Mouse (Mus musculus) kidney, adult 2 months (tissue): ENCODE results near the gene Lcn5. TPM values are rescaled to one million over a fixed set of nuclear protein-coding genes. Genes with fewer than 3 reads are reported as not detected.
"Not testable (repeated sequence)": the region's sequence is repeated elsewhere in the genome, so short reads cannot be mapped to it uniquely, and the experiment has no call there.

Experiments
- DNase-seq: peaks from one replicate; pipeline ENCODE4 v3.0.0; 2021
- H3K27ac ChIP-seq: fragments of 200-500 bp; 2 replicates; pipeline ENCODE4 v1.5.1; 2012; ENCODE audit warnings: low read depth, low read length, control low read depth, inconsistent platforms; ENCODE audit not compliant: insufficient read depth
- H3K27me3 ChIP-seq: fragments of 200-500 bp; replicated peaks from 2 replicates; pipeline ENCODE4 v1.6.1; 2012; ENCODE audit warnings: mild to moderate bottlenecking, moderate library complexity, low read length, inconsistent platforms; ENCODE audit not compliant: control insufficient read depth, insufficient read depth
- H3K36me3 ChIP-seq: fragments of 200-500 bp; 2 replicates; pipeline ENCODE4 v1.6.1; 2012; ENCODE audit warnings: mild to moderate bottlenecking, moderate library complexity, low read length, inconsistent platforms; ENCODE audit not compliant: control insufficient read depth, insufficient read depth
- H3K4me1 ChIP-seq: fragments of 200-500 bp; 2 replicates; pipeline ENCODE4 v1.6.1; 2011; ENCODE audit warnings: low read length; ENCODE audit not compliant: control insufficient read depth, insufficient read depth
- H3K4me3 ChIP-seq: fragments of 200-500 bp; 2 replicates; pipeline ENCODE4 v1.5.1; 2011; ENCODE audit warnings: mild to moderate bottlenecking, low read depth, low read length, control low read depth; ENCODE audit not compliant: insufficient read depth
- CTCF ChIP-seq: fragments of 200-500 bp; conservative IDR thresholded peaks from 2 replicates; pipeline ENCODE4 v1.5.1; 2011; ENCODE audit warnings: low read depth, mild to moderate bottlenecking, control low read depth, low read length, moderate library complexity, mixed read lengths; ENCODE audit not compliant: insufficient read depth, insufficient read length
- POLR2A ChIP-seq: fragments of 200-500 bp; IDR thresholded peaks from one replicate; pipeline ENCODE4 v1.6.1; 2011; ENCODE audit warnings: low read depth, low read length, control low read depth
- WGBS: fragments of 180-500 bp; shearing (Covaris S2); methylation state at CpG from one replicate; pipeline ENCODE4 v1.1.7; 2018; 5-methylcytosine and 5-hydroxymethylcytosine counted together
- polyA plus RNA-seq: library from polyadenylated mRNA; depleted of rRNA; stranded (reverse); fragments of >200 nt; gene quantifications from 2 replicates; pipeline ENCODE4 v1.2.3, GENCODE M21; 2012

Lcn5 gene
- polyA plus RNA-seq, 1 experiment, result not detected

DNA sequence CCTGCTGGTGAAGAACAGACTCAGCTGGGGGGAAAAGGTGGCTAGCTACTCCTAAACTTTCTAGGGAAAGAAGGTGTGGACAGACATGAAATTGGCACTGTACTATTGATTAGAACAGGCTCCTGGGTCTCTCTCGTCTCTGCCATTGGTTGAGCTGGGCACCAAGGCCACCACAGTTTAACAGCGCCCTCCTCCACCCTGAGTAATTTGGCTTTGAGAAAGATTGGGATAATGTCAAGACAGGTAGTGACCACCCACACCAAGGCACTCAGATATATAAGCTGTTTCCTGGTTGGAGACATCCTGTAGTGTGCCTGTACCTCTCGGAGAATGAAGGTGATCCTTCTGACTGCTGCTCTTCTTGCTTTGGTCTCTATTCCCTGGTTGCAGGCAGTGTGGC lies 18.7 kb downstream of the Lcn5 start, which contains the start of gene Lcn6:
Lcn6 (plus strand) TSS at position 301 of the 400 bp plus-strand sequence.
- Histone ChIP-seq H3K27me3 (no peaks in the 10 kb centered on the region), H3K4me1 (no peaks in the 10 kb centered on the region), H3K36me3 (no peaks in the 10 kb centered on the region), H3K4me3 (no peak within 1 kb of the TSS), H3K27ac (no peak within 1 kb of the TSS)
- 88% methylated on average over 3 of the region's 3 CpGs for WGBS
- DNase-seq, result no peak
- no peak for TF ChIP-seq POLR2A
- no peak for TF ChIP-seq CTCF

DNA sequence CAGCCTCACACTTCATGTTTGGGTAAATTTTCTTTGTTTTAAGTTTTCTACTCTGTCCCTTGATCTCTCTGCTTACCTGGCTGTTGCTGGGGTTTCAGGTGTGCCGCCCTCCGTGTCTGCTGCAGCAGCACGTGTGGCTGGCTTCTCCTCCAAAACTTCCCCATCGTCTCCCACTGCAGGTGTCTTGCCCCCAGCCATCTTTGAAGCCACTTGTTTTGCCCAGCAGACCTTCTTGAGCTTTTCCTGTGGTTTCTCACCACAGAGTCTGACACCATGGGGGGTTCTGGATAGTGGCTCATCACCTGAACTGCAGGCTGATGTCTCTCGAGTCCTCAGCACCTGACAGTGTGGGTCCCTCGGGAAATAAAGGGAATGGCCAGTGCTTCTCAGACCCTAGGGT lies 21.8 kb downstream of the Lcn5 start:
- no peak overlapping the region for H3K4me3 ChIP-seq
- no peaks in the 10 kb centered on the region for H3K36me3 ChIP-seq
- DNase-seq, result no peak
- H3K27ac ChIP-seq, result no peak overlapping the region
- WGBS, result 89% methylated on average over 6 of the region's 6 CpGs
- no peaks in the 10 kb centered on the region for H3K27me3 ChIP-seq
- H3K4me1 ChIP-seq, result no peaks in the 10 kb centered on the region
- TF ChIP-seq CTCF, result no peak
- no peak for TF ChIP-seq POLR2A

DNA sequence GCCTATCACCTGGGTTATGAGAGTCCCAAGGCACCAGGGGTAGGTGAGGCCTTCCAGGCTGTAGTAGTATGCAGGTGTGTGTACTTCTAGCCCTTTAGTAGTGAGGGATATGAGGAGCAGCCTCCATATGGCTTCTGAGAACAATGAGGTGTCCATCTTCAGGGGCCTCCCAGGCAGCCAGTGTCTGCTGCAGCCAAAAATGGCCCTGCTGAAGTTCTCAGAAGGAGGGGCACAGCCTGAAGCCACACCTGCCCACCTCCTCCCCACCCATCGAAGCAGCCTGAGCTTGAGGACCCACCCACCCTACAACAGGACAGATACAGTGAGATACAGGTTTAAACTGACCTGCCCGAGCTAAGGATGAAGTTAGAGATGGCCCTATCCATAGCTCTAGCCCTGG lies 24.7 kb downstream of the Lcn5 start, which contains the start of gene Lcn10:
Lcn10 (plus strand) TSS at position 301 of the 400 bp plus-strand sequence.
- H3K36me3 ChIP-seq, result no peaks in the 10 kb centered on the region
- no peaks in the 10 kb centered on the region for H3K4me1 ChIP-seq
- 75% methylated on average over 2 of the region's 2 CpGs for WGBS
- TF ChIP-seq POLR2A (no peak), CTCF (no peak)
- no peak within 1 kb of the TSS for H3K4me3 ChIP-seq
- H3K27ac ChIP-seq, result no peak within 1 kb of the TSS
- no peak for DNase-seq
- H3K27me3 ChIP-seq, result no peaks in the 10 kb centered on the region

DNA sequence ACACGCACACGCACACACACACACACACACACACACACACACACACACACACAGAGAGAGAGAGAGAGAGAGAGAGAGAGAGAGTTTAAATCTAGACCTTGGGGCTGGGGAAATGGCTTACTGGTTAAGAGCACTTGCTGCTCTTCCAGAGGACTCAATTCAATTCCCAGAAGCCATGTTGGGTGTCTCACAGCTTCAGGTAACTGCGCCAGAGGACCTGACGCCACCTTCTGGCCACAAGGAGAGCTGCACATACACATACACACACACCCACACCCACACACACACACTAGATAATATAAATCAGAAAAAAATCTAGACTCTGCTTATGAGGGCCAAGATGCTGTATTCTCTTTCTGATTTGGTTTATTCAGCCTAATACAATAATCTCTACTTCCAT lies 29.2 kb downstream of the Lcn5 start:
- Histone ChIP-seq H3K36me3 (no peaks in the 10 kb centered on the region), H3K4me1 (no peaks in the 10 kb centered on the region), H3K4me3 (no peak overlapping the region), H3K27me3 (no peaks in the 10 kb centered on the region), H3K27ac (no peak overlapping the region)
- WGBS, result 65% methylated on average over 4 of the region's 4 CpGs
- no peak for DNase-seq
- TF ChIP-seq POLR2A (no peak), CTCF (no peak)

DNA sequence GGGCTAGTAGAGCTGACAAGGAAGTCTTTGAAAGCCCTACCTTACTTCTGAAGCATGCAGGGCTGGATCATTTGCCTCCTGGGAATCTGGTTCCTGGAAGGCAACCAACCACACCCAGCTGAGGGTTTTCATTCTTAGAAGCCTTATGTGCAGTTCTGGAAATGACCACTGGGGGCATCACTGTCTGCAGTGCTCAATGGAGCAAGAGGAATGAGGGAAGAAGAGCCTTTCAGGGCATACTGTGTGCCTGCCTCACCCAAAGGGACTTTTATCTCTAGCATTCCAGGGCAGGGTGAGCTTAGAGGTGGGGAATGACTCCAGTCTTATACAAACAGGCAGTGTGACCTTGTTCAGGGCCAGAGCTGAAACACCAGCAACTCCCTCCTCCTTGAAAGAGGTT lies 36.9 kb downstream of the Lcn5 start:
- Histone ChIP-seq H3K27ac (no peak overlapping the region), H3K27me3 (no peaks in the 10 kb centered on the region), H3K4me3 (no peak overlapping the region), H3K36me3 (no peaks in the 10 kb centered on the region), H3K4me1 (no peaks in the 10 kb centered on the region)
- peak; percentile 58 for DNase-seq
- TF ChIP-seq CTCF (peak; percentile 75), POLR2A (no peak)

DNA sequence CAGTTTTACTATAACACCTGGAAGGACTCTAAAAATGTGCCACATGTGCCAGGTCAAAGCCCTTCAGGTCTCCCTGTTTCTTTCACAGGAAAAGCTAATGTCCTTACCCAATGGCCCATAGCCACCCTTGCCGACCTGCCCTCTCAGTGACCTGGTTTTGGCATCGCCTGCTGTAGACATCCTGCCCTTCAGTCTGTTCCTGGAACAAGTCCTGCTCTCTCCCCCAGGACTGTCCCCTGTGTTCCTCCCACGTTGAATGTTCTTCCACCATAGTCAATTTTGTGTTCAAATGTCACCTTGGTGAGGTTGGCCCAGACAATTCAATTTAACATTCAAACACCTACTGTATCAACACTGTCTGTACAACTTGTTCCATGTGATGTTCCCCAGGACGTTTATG lies 39.2 kb downstream of the Lcn5 start:
- no peaks in the 10 kb centered on the region for H3K4me1 ChIP-seq
- H3K27me3 ChIP-seq, result no peaks in the 10 kb centered on the region
- no peaks in the 10 kb centered on the region for H3K36me3 ChIP-seq
- TF ChIP-seq CTCF, result no peak
- no peak for TF ChIP-seq POLR2A
- no peak overlapping the region for H3K4me3 ChIP-seq
- WGBS, result 15% methylated on average over 4 of the region's 4 CpGs
- peak; percentile 52 for DNase-seq
- H3K27ac ChIP-seq, result no peak overlapping the region

DNA sequence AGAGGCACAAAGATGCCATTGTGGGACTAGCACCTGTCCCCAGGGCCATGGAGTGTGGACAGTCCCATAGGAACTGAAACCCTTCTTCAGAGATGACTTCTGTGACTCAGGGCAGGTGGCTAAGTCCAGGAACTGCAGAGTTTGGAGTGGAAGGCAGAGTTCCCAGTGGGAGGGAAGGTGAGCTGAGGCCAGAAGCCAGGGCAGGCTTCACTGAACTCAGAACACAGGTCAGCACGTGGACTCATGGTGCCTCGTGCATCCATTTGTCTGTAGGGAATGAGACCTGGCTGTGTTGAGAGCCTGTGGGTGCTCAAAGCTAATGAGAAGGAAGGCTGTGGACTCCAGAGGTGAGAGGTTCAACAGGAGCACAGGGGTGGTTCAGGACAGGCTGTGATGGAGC lies 40.9 kb downstream of the Lcn5 start:
- Histone ChIP-seq H3K4me1 (no peaks in the 10 kb centered on the region), H3K36me3 (no peaks in the 10 kb centered on the region), H3K27me3 (no peaks in the 10 kb centered on the region), H3K4me3 (no peak overlapping the region), H3K27ac (no peak overlapping the region)
- TF ChIP-seq POLR2A, result no peak
- no peak for TF ChIP-seq CTCF
- WGBS, result 43% methylated on average over 2 of the region's 2 CpGs
- DNase-seq, result peak; percentile 63

DNA sequence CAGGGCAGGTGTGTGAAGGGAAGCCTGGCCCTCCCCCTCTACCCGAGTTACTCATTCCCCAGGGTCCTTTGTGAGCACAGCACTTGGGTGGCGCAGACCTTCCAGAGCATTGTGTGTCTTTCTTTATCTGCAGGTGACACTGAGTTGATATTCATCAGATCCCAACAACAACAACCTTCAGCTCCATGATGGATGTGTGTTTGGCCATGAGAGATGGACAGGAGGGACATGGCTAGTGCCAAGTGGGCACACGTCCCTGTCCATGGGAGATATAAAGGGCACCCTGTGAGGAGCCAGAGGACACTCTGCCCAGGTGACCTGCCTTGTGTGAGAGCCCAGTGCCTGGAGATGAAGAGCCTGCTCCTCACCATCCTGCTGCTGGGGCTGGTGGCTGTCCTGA lies 42.0 kb downstream of the Lcn5 start, which contains the start of gene Obp2a:
Obp2a (plus strand) TSS at position 301 of the 400 bp plus-strand sequence.
- not testable (repeated sequence) for H3K27ac ChIP-seq, H3K4me3 ChIP-seq, H3K27me3 ChIP-seq, H3K36me3 ChIP-seq, H3K4me1 ChIP-seq, DNase-seq
- 88% methylated on average over 3 of the region's 3 CpGs for WGBS
